Mouse (Mus musculus) liver, postnatal 0 days (tissue): ENCODE results near the gene Samd13. TPM values are rescaled to one million over a fixed set of nuclear protein-coding genes. Genes with fewer than 3 reads are reported as not detected.

Experiments used
- ATAC-seq: fragments of 200-750 bp; cut with Nextera tagmentation; 2 replicates; pipeline ENCODE4 v1.8.0; 2017; ENCODE audit warnings: mild to moderate bottlenecking, moderate library complexity
- DNase-seq: peaks from one replicate; pipeline ENCODE4 v3.0.0-alpha.2; 2016
- H3K27ac ChIP-seq: fragments of 300-500 bp; sonication (generic); 2 replicates; pipeline ENCODE4 v1.5.1; 2014; ENCODE audit warnings: antibody characterized with exemption, moderate library complexity, mild to moderate bottlenecking, low read depth
- H3K27me3 ChIP-seq: fragments of 300-500 bp; sonication (generic); 2 replicates; pipeline ENCODE4 v1.6.1; 2014; ENCODE audit warnings: low read length, control low read depth, mixed read lengths; ENCODE audit not compliant: insufficient read depth
- H3K36me3 ChIP-seq: fragments of 300-500 bp; sonication (generic); replicated peaks from 2 replicates; pipeline ENCODE4 v1.6.1; 2014; ENCODE audit warnings: mild to moderate bottlenecking, control low read depth, low read length, moderate library complexity, mixed read lengths; ENCODE audit not compliant: insufficient read depth
- H3K4me1 ChIP-seq: fragments of 300-500 bp; sonication (generic); 2 replicates; pipeline ENCODE4 v1.6.1; 2014; ENCODE audit warnings: antibody characterized with exemption, mild to moderate bottlenecking, control low read depth; ENCODE audit not compliant: insufficient read depth
- H3K4me2 ChIP-seq: fragments of 300-500 bp; sonication (generic); 2 replicates; pipeline ENCODE4 v1.6.1; 2014; ENCODE audit warnings: low read depth, mild to moderate bottlenecking, low read length, moderate library complexity, mixed read lengths
- H3K4me3 ChIP-seq: fragments of 300-500 bp; sonication (generic); 2 replicates; pipeline ENCODE4 v1.5.1; 2014; ENCODE audit warnings: low read depth, low read length
- H3K9ac ChIP-seq: fragments of 300-500 bp; sonication (generic); replicated peaks from 2 replicates; pipeline ENCODE4 v1.6.1; 2014; ENCODE audit warnings: mild to moderate bottlenecking, moderate library complexity
- H3K9me3 ChIP-seq: fragments of 300-500 bp; sonication (generic); 2 replicates; pipeline ENCODE4 v1.6.1; 2016; ENCODE audit warnings: mild to moderate bottlenecking, control low read depth, low read length, mixed read lengths
- CTCF ChIP-seq: sonication (generic); IDR thresholded peaks from 2 replicates; pipeline ENCODE4 v1.5.1; 2016; ENCODE audit warnings: antibody characterized with exemption, low read depth
- EP300 ChIP-seq: IDR thresholded peaks from 2 replicates; pipeline ENCODE4 v1.6.1; 2016; ENCODE audit warnings: antibody characterized with exemption, low read depth, mild to moderate bottlenecking
- WGBS: fragments of 180-500 bp; shearing (Covaris S2); extraction: QIAGEN DNeasy Blood & Tissue Kit; methylation state at CpG from one replicate; pipeline ENCODE4 v1.1.7; 2014; ENCODE audit not compliant: insufficient replicate concordance; 5-methylcytosine and 5-hydroxymethylcytosine counted together
- polyA plus RNA-seq: library from polyadenylated mRNA; unstranded; fragments of >200 nt; fragmentation: Nextera tagmentation; extraction: Ambion mirVana; gene quantifications from 2 replicates; pipeline ENCODE4 v1.2.1, GENCODE M21; 2015

Gene Samd13
- polyA plus RNA-seq, 1 experiment from 2014 or later, result not detected

DNA sequence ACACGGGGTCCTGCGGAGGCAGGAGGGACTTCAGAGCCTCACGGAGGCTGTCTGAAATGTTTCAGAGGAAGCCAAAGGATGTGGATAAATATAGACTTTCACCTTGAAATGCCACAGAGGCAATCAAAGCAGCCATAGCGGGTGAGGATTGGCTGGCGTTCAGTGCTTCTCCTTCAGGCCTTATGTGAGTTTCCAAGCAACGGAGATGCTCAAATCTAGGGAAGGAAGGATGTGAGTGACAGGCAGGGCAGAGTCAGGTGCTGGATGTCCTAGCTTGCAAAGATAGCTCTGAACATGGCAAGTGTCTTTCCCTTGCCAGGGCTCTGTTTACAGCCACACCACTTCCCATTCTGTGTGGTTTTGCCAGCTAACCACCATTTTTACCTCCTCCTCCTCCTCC, 26.2 kb upstream of the Samd13 start:
- Histone ChIP-seq H3K4me1 (0 out of 2 replicates have a peak, but pooled peaks cover 4% of the 10 kb centered on the region), H3K9me3 (no peaks in the 10 kb centered on the region), H3K4me2 (no peak overlapping the region), H3K9ac (no peak overlapping the region), H3K27me3 (no peaks in the 10 kb centered on the region), H3K27ac (no peak overlapping the region), H3K36me3 (no peaks in the 10 kb centered on the region), H3K4me3 (no peak overlapping the region)
- TF ChIP-seq EP300 (no peak), CTCF (no peak)
- DNase-seq, result no peak
- ATAC-seq, result no peak
- 40% methylated on average over 6 of the region's 6 CpGs for WGBS

DNA sequence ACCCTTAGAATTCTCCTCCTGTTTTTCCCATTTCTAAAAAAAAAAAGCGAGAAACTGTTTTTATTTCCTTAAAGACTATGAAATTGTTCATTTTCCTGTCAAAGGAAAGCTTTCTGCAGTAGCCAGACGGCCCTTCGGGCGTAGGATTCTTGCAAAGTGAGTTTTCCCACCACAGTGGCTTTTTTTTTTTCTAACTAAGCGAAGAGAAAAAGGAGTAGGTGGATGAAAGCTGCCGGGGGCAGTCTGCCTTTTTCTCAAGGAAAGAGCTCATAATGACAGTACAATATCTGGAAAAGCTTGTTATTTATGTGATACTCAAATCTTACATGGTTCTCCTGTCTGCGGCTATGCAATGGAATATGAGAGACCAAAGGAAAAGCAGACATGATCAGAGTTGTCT, 25.7 kb upstream of the Samd13 start:
- DNase-seq (no peak), ATAC-seq (no peak)
- 82% methylated on average over 7 of the region's 7 CpGs for WGBS
- H3K4me1 ChIP-seq, result 0 out of 2 replicates have a peak, but pooled peaks cover 4% of the 10 kb centered on the region
- no peak overlapping the region for H3K27ac ChIP-seq
- H3K4me2 ChIP-seq, result no peak overlapping the region
- no peaks in the 10 kb centered on the region for H3K27me3 ChIP-seq
- H3K9me3 ChIP-seq, result no peaks in the 10 kb centered on the region
- H3K4me3 ChIP-seq, result no peak overlapping the region
- H3K9ac ChIP-seq, result no peak overlapping the region
- no peaks in the 10 kb centered on the region for H3K36me3 ChIP-seq
- TF ChIP-seq EP300, result no peak
- no peak for TF ChIP-seq CTCF

DNA sequence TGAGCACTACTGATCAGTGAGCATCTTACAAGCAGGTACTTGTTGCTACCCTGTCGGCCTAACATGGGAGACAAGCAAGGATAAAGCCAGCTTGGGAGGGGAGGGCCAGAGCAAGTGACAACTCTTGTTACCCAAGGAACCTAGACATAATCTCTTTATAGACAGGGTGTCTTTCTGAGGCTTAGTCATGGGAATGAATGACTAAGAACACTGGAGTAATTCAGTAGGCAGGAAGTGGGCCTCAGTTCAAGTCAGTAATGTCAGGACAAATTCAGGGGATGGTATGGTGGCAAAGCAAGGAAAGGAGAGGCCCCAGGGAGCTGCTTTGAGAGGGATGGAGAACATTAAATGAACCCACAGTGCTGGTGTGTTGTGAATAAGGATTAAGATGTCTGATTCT, 23.7 kb upstream of the Samd13 start:
- TF ChIP-seq CTCF (no peak), EP300 (no peak)
- ATAC-seq (no peak), DNase-seq (no peak)
- Histone ChIP-seq H3K27me3 (no peaks in the 10 kb centered on the region), H3K36me3 (no peaks in the 10 kb centered on the region), H3K9me3 (no peaks in the 10 kb centered on the region), H3K4me3 (no peak overlapping the region), H3K4me2 (no peak overlapping the region), H3K9ac (no peak overlapping the region), H3K4me1 (0 out of 2 replicates have a peak, but pooled peaks cover 4% of the 10 kb centered on the region), H3K27ac (no peak overlapping the region)
- 62% methylated on average over 1 of the region's 1 CpGs for WGBS

DNA sequence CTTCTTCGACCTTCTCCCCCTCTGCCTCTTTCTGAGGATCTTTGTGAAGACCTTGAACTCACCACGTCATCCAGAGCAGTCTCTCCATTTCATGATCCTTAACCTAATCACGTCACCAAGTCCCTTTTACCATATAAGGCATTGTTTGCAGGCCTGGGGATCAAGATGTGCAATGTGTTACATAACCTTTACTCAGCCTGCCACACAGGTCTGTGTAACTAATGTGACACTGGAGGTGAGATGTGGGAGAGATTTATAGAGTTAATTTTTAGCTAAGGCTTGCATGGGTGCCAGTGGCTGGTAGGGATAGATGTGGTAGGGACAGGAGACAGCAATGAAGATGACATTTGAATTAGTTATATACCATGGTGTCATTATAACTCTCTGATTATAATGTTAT, 23.0 kb upstream of the Samd13 start:
- no peak for TF ChIP-seq CTCF
- TF ChIP-seq EP300, result peak; percentile 52

DNA sequence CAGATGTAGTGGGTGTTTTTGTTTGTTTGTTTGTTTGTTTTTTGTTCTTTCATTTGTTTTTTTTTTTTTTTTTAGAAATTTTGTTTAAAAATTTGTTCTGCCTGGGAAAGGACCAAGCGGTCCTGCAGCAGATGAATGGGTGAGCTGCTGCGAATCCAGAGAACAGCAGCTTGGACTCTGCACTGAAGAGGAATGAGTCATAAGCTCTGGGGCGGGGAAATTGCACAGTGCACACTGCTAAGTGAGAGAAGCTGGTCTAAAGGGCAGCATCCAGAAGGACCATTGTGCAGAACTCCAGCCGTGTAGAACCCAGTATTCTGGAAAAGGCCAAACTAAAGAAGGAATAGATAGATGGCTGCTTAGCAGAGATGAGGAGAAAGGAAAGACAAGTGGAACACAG, 18.7 kb upstream of the Samd13 start:
- H3K4me2 ChIP-seq, result no peak overlapping the region
- no peak overlapping the region for H3K27ac ChIP-seq
- no peaks in the 10 kb centered on the region for H3K9me3 ChIP-seq
- DNase-seq (no peak), ATAC-seq (no peak)
- H3K36me3 ChIP-seq, result no peaks in the 10 kb centered on the region
- H3K4me3 ChIP-seq, result no peak overlapping the region
- WGBS, result 74% methylated on average over 4 of the region's 4 CpGs
- no peaks in the 10 kb centered on the region for H3K27me3 ChIP-seq
- no peak overlapping the region for H3K9ac ChIP-seq
- TF ChIP-seq EP300, result no peak
- TF ChIP-seq CTCF, result no peak
- H3K4me1 ChIP-seq, result no peaks in the 10 kb centered on the region

More for the DNA sequence above, 23.0 kb upstream of the Samd13 start:
- Histone ChIP-seq H3K4me1 (0 out of 2 replicates have a peak, but pooled peaks cover 4% of the 10 kb centered on the region), H3K27me3 (no peaks in the 10 kb centered on the region), H3K36me3 (no peaks in the 10 kb centered on the region), H3K27ac (no peak overlapping the region), H3K4me2 (no peak overlapping the region), H3K4me3 (no peak overlapping the region), H3K9me3 (no peaks in the 10 kb centered on the region), H3K9ac (no peak overlapping the region)
- 46% methylated on average over 3 of the region's 3 CpGs for WGBS
- DNase-seq, result no peak
- peak; percentile 98 for ATAC-seq

DNA sequence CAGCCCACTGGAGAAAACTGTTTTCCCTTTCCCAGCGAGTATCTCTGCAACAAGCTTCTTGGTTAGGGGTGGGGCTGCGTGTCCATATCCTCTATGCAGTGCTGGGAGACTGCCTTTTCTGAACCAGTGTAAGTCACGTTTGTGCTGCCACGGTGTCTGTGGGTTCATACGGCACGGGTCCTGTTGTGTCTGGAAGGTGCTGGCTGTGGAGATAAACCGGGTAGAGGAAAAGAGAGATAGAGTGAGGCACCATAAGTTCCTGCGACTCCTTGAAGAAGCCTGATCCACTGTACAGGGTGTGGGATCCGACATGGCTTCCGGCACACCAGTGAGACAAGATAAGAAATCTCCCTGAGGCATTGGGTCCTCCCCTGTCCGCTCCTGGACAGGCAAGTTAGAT, 14.7 kb upstream of the Samd13 start:
- ATAC-seq (peak; percentile 79), DNase-seq (peak; percentile 24)
- Histone ChIP-seq H3K27ac (no peak overlapping the region), H3K27me3 (no peaks in the 10 kb centered on the region), H3K9ac (no peak overlapping the region), H3K9me3 (no peaks in the 10 kb centered on the region), H3K4me1 (0 out of 2 replicates have a peak, but pooled peaks cover 2% of the 10 kb centered on the region), H3K4me2 (peak overlapping the region; percentile 58), H3K4me3 (peak overlapping the region; percentile 5; the same call in 1 of the 2 replicates), H3K36me3 (no peaks in the 10 kb centered on the region)
- TF ChIP-seq EP300 (no peak), CTCF (no peak)
- 41% methylated on average over 11 of the region's 11 CpGs for WGBS

DNA sequence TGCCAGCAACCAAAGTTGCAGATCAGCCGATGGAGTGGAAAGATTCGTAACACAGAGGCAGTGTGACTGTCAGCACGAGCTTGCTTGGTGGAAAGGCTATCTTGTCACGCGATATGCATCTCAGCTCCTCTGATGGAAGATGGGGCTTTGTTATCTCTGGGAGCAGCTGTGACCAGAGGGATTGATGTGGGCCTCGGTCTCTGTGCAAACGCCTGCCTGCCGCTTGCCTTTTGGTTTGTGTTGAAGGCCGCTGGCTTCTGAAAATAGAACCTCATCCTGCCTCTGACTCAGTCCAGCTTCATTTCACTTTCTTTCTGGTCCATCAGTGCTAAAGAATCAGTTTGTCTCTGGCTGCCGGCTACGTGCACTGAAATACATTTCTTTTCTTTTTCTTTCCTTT, 13.6 kb upstream of the Samd13 start:
- H3K36me3 ChIP-seq, result no peaks in the 10 kb centered on the region
- 49% methylated on average over 11 of the region's 11 CpGs for WGBS
- no peak overlapping the region for H3K27ac ChIP-seq
- DNase-seq (no peak), ATAC-seq (no peak)
- H3K4me3 ChIP-seq, result no peak overlapping the region
- no peaks in the 10 kb centered on the region for H3K27me3 ChIP-seq
- H3K4me1 ChIP-seq, result 0 out of 2 replicates have a peak, but pooled peaks cover 2% of the 10 kb centered on the region
- H3K4me2 ChIP-seq, result no peak overlapping the region
- no peaks in the 10 kb centered on the region for H3K9me3 ChIP-seq
- no peak overlapping the region for H3K9ac ChIP-seq
- no peak for TF ChIP-seq EP300
- no peak for TF ChIP-seq CTCF
